Mouse (Mus musculus) hindbrain, embryonic 11.5 days (tissue): ENCODE results near the gene Cers6. TPM values are rescaled to one million over a fixed set of nuclear protein-coding genes. Genes with fewer than 3 reads are reported as not detected.

Experiments used
- ATAC-seq: fragments of 200-750 bp; cut with Nextera tagmentation; 2 replicates; pipeline ENCODE4 v1.8.0; 2017; ENCODE audit warnings: mild to moderate bottlenecking, moderate TSS enrichment, moderate library complexity; ENCODE audit not compliant: low FRiP score
- DNase-seq: peaks from one replicate; pipeline ENCODE4 v3.0.0-alpha.2; 2015; ENCODE audit warnings: low spot score
- H3K27ac ChIP-seq: fragments of 300-500 bp; sonication (generic); 2 replicates; pipeline ENCODE4 v1.5.1; 2014; ENCODE audit warnings: mild to moderate bottlenecking, low read depth, low read length
- H3K27me3 ChIP-seq: fragments of 300-500 bp; sonication (generic); 2 replicates; pipeline ENCODE4 v1.6.1; 2014; ENCODE audit warnings: mild to moderate bottlenecking, low read length, moderate library complexity, mixed read lengths; ENCODE audit not compliant: control insufficient read depth, insufficient read depth
- H3K36me3 ChIP-seq: fragments of 300-500 bp; sonication (generic); 2 replicates; pipeline ENCODE4 v1.6.1; 2014; ENCODE audit warnings: mild to moderate bottlenecking, low read length, moderate library complexity, mixed read lengths; ENCODE audit not compliant: control insufficient read depth, insufficient read depth
- H3K4me1 ChIP-seq: fragments of 300-500 bp; sonication (generic); replicated peaks from 2 replicates; pipeline ENCODE4 v1.6.1; 2014; ENCODE audit warnings: low read length, mixed read lengths; ENCODE audit not compliant: control insufficient read depth, insufficient read depth
- H3K4me2 ChIP-seq: fragments of 300-500 bp; sonication (generic); replicated peaks from 2 replicates; pipeline ENCODE4 v1.6.1; 2014; ENCODE audit warnings: mild to moderate bottlenecking, low read depth, low read length
- H3K4me3 ChIP-seq: fragments of 300-500 bp; sonication (generic); 2 replicates; pipeline ENCODE4 v1.5.1; 2014; ENCODE audit warnings: low read depth, low read length
- H3K9ac ChIP-seq: fragments of 300-500 bp; sonication (generic); 2 replicates; pipeline ENCODE4 v1.6.1; 2014; ENCODE audit warnings: low read depth, low read length
- H3K9me3 ChIP-seq: fragments of 300-500 bp; sonication (generic); 2 replicates; pipeline ENCODE4 v1.6.1; 2016; ENCODE audit warnings: low read length; ENCODE audit not compliant: control insufficient read depth
- WGBS: fragments of 180-500 bp; shearing (Covaris S2); extraction: QIAGEN DNeasy Blood & Tissue Kit; methylation state at CpG from one replicate; pipeline ENCODE4 v1.1.7; 2014; 5-methylcytosine and 5-hydroxymethylcytosine counted together
- polyA plus RNA-seq: library from polyadenylated mRNA; unstranded; fragments of >200 nt; fragmentation: Nextera tagmentation; extraction: Ambion mirVana; gene quantifications from 2 replicates; pipeline ENCODE4 v1.2.1, GENCODE M21; 2014

Cers6 gene
- polyA plus RNA-seq, 1 experiment from 2014 or later = 77.0 TPM

GRCm38 (mm10) chr2:69083198-69083509 lies 221.9 kb downstream of the Cers6 start:
- WGBS = 90% methylated on average over 3 of the region's 3 CpGs

GRCm38 (mm10) chr2:69084416-69084815 lies 223.2 kb downstream of the Cers6 start:
- H3K9ac ChIP-seq = no peak overlapping the region
- H3K27me3 ChIP-seq = no peaks in the 10 kb centered on the region
- WGBS = 79% methylated on average over 6 of the region's 6 CpGs
- DNase-seq (no peak), ATAC-seq (no peak)
- no peaks in the 10 kb centered on the region; the same call in 1 of the 2 replicates for H3K4me1 ChIP-seq
- H3K4me2 ChIP-seq = no peak overlapping the region
- H3K4me3 ChIP-seq = no peak overlapping the region
- H3K9me3 ChIP-seq = no peaks in the 10 kb centered on the region
- no peaks in the 10 kb centered on the region for H3K36me3 ChIP-seq
- no peak overlapping the region for H3K27ac ChIP-seq

More at GRCm38 (mm10) chr2:69083198-69083509, 221.9 kb downstream of the Cers6 start:
- no peak overlapping the region for H3K4me2 ChIP-seq
- H3K9me3 ChIP-seq = no peaks in the 10 kb centered on the region
- no peak for ATAC-seq
- H3K9ac ChIP-seq = no peak overlapping the region
- no peaks in the 10 kb centered on the region; the same call in 1 of the 2 replicates for H3K4me1 ChIP-seq
- H3K27me3 ChIP-seq = no peaks in the 10 kb centered on the region
- no peak overlapping the region for H3K27ac ChIP-seq
- no peak overlapping the region for H3K4me3 ChIP-seq
- no peak for DNase-seq
- H3K36me3 ChIP-seq = no peaks in the 10 kb centered on the region

- Histone ChIP-seq H3K4me1 (no peaks in the 10 kb centered on the region; the same call in 1 of the 2 replicates), H3K27me3 (no peaks in the 10 kb centered on the region), H3K9ac (no peak overlapping the region), H3K4me2 (no peak overlapping the region), H3K4me3 (no peak overlapping the region), H3K9me3 (no peaks in the 10 kb centered on the region), H3K36me3 (no peaks in the 10 kb centered on the region), H3K27ac (0 out of 2 replicates have a peak overlapping the region, but pooled peaks have one; percentile 2)
- 44% methylated on average over 8 of the region's 8 CpGs for WGBS
- DNase-seq (peak; percentile 56), ATAC-seq (peak; percentile 79)
Observed at GRCm38 (mm10) chr2:69086505-69087260, 225.4 kb downstream of the Cers6 start.

- Histone ChIP-seq H3K4me3 (no peak overlapping the region), H3K9ac (no peak overlapping the region), H3K27ac (no peak overlapping the region), H3K27me3 (no peaks in the 10 kb centered on the region), H3K9me3 (no peaks in the 10 kb centered on the region), H3K36me3 (no peaks in the 10 kb centered on the region), H3K4me1 (no peaks in the 10 kb centered on the region), H3K4me2 (no peak overlapping the region)
- ATAC-seq (no peak), DNase-seq (no peak)
Observed at GRCm38 (mm10) chr2:69095836-69096235, 234.6 kb downstream of the Cers6 start.

GRCm38 (mm10) chr2:69096821-69097220 lies 235.6 kb downstream of the Cers6 start:
- H3K27me3 ChIP-seq = no peaks in the 10 kb centered on the region
- no peaks in the 10 kb centered on the region for H3K4me1 ChIP-seq
- ATAC-seq (no peak), DNase-seq (no peak)
- no peaks in the 10 kb centered on the region for H3K9me3 ChIP-seq
- 84% methylated on average over 4 of the region's 4 CpGs for WGBS
- no peak overlapping the region for H3K4me3 ChIP-seq
- no peak overlapping the region for H3K27ac ChIP-seq
- H3K4me2 ChIP-seq = no peak overlapping the region
- H3K9ac ChIP-seq = no peak overlapping the region
- no peaks in the 10 kb centered on the region for H3K36me3 ChIP-seq

- Histone ChIP-seq H3K4me1 (no peaks in the 10 kb centered on the region), H3K9me3 (no peaks in the 10 kb centered on the region), H3K4me3 (no peak overlapping the region), H3K36me3 (no peaks in the 10 kb centered on the region), H3K4me2 (no peak overlapping the region), H3K9ac (no peak overlapping the region), H3K27me3 (no peaks in the 10 kb centered on the region), H3K27ac (no peak overlapping the region)
- DNase-seq (no peak), ATAC-seq (no peak)
- 97% methylated on average over 2 of the region's 2 CpGs for WGBS
Observed at GRCm38 (mm10) chr2:69097526-69097925, 236.3 kb downstream of the Cers6 start.

GRCm38 (mm10) chr2:69098701-69099100 lies 237.5 kb downstream of the Cers6 start:
- no peak for ATAC-seq

GRCm38 (mm10) chr2:69099147-69099546 lies 237.9 kb downstream of the Cers6 start:
- ATAC-seq (no peak), DNase-seq (no peak)
- WGBS = 96% methylated on average over 7 of the region's 7 CpGs
- no peak overlapping the region for H3K4me3 ChIP-seq
- no peaks in the 10 kb centered on the region for H3K9me3 ChIP-seq
- no peak overlapping the region for H3K27ac ChIP-seq
- no peaks in the 10 kb centered on the region for H3K36me3 ChIP-seq
- no peaks in the 10 kb centered on the region for H3K27me3 ChIP-seq
- no peaks in the 10 kb centered on the region for H3K4me1 ChIP-seq
- H3K9ac ChIP-seq = no peak overlapping the region
- H3K4me2 ChIP-seq = no peak overlapping the region

More at GRCm38 (mm10) chr2:69098701-69099100, 237.5 kb downstream of the Cers6 start:
- Histone ChIP-seq H3K36me3 (no peaks in the 10 kb centered on the region), H3K27ac (no peak overlapping the region), H3K4me2 (no peak overlapping the region), H3K4me1 (no peaks in the 10 kb centered on the region), H3K9me3 (no peaks in the 10 kb centered on the region), H3K27me3 (no peaks in the 10 kb centered on the region), H3K4me3 (no peak overlapping the region), H3K9ac (no peak overlapping the region)
- DNase-seq = no peak
- WGBS = 93% methylated on average over 3 of the region's 3 CpGs

- 27% methylated on average over 3 of the region's 3 CpGs for WGBS
- ATAC-seq = no peak
Observed at GRCm38 (mm10) chr2:69100706-69101105, 239.5 kb downstream of the Cers6 start.

More at GRCm38 (mm10) chr2:69100706-69101105, 239.5 kb downstream of the Cers6 start:
- no peaks in the 10 kb centered on the region for H3K36me3 ChIP-seq
- H3K4me3 ChIP-seq = no peak overlapping the region
- no peak overlapping the region for H3K27ac ChIP-seq
- H3K27me3 ChIP-seq = no peaks in the 10 kb centered on the region
- no peak overlapping the region for H3K9ac ChIP-seq
- H3K4me1 ChIP-seq = no peaks in the 10 kb centered on the region
- peak; percentile 62 for DNase-seq
- no peak overlapping the region for H3K4me2 ChIP-seq
- no peaks in the 10 kb centered on the region for H3K9me3 ChIP-seq
